Mouse (Mus musculus): ENCODE data around the gene Zfp592. TPM values are rescaled to one million over a fixed set of nuclear protein-coding genes. Genes with fewer than 3 reads are reported as not detected.

Gene Zfp592
- polyA plus RNA-seq, 2 experiments from 2014 or later: 18.8 to 19.9 TPM

DNA sequence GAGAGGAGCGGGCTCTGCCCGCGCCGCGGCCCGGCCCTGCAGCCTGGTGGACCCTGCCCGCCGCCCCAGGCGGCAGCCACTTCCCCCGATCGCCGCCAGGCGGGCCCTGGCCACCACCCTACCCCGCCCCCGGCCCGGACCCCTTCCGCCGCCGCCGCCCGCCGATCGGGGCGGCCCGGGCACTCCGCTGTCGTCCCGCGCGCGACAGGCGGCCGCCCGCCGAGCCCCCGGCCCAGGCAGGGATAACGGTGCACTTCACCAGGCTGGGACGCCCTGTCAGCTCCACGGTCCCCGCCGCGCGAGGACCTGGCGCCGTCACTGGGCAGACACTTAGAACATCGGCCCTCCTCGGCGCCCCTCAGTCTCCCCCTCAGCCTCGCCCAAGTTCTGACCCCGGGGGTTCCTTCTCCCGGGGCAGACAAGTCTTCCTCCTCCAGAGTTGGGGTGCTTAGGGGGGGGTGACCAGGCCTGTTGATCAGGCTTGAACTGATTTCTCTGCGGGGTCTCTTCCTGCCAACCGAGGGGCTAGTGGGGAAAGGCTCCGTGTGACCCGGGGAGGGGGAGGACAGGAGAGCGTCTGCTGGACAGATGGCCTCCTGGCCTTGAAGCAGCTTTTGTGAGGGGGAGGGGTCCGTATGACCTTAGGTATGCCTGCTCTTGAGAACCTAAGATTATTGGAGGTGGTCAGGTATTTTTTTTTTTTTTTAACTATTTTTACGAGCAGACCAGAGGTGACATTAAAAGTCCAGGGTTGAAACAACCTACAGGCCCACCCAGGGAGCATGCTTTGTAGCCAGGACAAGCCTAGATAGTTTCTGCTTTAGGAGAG, 567 bp downstream of the Zfp592 start:
- ATAC-seq: peak; percentile 53

GRCm38 (mm10) chr7:80994663-80995005, 1.2 kb downstream of the Zfp592 start:
- no peak for ATAC-seq

- peak; percentile 33 for ATAC-seq
Observed at GRCm38 (mm10) chr7:80995266-80996146, 2.0 kb downstream of the Zfp592 start.

DNA sequence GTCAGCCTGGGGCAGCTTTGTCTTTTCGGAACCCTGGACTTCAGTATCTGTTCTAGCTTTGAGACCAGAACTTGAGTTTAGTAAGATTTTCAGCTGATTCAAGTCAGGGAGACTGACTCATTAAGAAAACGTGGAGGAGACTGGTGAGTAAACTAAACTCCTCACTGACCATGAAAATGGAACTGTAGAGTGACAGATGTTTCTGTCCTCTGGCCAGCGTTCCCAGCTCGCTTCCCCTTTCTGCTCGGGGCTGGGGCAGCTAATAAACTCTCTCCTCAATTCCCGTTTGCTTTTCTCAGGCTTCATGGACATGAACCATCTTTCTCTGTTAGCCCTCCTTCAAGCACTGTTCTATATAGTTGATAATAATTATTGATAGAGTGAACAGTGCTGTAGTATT, 4.3 kb downstream of the Zfp592 start:
- no peak for ATAC-seq

- ATAC-seq: no peak
Observed at GRCm38 (mm10) chr7:80999536-80999935, 6.1 kb downstream of the Zfp592 start.

DNA sequence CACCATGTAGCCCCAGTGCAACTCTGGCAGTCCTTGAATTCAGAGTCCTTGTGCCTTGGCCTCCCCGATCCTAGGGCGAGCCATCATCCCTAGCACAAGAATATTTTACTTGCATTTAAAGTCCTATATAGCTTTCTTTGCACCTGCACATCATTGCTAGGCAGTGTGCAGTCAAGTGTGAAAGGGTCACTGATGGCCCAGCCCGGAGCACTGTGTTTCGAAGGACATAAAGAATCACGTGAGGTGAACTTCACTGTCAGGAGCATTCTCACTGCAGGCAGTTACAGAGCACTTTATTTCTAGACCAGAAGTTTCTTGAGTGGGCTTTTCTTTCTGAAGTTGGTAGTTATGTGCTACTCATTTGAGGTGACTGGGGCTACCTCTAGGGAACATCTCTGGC, 8.4 kb downstream of the Zfp592 start:
- no peak for ATAC-seq

- peak; percentile 48 for ATAC-seq
Observed at GRCm38 (mm10) chr7:81004556-81005079, 11.1 kb downstream of the Zfp592 start.

GRCm38 (mm10) chr7:81005969-81006368, 12.5 kb downstream of the Zfp592 start:
- no peak for ATAC-seq

DNA sequence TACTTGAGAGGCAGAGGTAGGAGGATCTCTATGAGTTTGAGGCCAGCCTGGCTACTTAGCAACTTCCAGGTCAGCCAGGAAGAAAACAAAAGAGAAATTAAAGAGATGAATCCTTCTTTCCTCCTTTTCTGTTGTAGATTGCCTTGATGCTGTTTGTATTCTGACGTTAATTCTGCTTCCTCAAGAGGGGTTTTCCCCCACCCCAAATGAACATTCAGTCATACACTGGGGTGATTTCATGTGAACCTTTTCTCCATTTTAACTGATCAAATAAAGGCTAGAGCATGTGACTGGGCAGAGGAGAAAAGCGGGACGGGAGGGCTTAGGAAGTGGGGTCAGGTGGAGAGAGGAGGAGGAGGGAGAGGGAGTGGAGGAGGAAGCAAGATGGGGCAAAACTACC, 14.8 kb downstream of the Zfp592 start:
- ATAC-seq: peak; percentile 70

GRCm38 (mm10) chr7:81011576-81011975, 18.1 kb downstream of the Zfp592 start:
- ATAC-seq: no peak

DNA sequence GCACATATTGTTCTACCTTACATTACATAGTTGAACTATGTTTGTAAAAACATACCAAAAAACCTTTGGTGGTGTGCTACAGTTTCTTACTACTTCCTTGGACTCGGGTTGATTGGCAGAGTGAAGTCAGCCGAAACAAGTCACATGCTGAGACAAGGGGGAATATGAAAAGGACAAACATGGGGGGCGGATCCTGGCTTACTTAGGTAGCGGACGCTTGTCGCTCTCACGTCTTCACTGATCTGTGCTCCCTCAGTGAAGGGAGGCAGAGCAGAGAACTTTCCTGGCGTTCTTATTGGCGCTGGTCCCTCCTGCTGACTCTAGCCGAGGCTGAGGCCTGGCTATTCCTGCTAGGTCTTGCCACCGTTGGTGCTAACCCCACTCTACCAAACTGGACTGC, 26.8 kb downstream of the Zfp592 start:
- ATAC-seq: no peak

DNA sequence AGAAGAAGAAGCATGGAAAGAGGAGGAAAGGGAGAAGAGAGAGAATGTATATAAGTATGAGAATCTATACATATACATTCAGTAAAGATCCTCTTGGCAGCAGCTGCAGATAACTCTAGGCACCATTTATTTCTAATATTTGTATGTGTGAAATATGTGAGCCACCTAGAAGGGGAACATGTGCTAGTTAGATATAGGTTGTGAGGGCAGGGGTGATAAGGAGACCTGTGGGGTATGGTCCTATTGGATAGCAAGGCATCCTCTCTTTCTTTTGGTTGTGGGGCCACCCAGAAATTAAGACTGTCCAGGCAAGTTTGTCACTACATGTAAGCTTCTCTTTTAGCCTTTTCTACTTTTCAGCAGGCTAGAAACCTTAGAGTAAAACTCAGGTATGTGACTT, 29.2 kb downstream of the Zfp592 start:
- no peak for ATAC-seq

- ATAC-seq: no peak
Observed at GRCm38 (mm10) chr7:81024118-81024517, 30.6 kb downstream of the Zfp592 start.

DNA sequence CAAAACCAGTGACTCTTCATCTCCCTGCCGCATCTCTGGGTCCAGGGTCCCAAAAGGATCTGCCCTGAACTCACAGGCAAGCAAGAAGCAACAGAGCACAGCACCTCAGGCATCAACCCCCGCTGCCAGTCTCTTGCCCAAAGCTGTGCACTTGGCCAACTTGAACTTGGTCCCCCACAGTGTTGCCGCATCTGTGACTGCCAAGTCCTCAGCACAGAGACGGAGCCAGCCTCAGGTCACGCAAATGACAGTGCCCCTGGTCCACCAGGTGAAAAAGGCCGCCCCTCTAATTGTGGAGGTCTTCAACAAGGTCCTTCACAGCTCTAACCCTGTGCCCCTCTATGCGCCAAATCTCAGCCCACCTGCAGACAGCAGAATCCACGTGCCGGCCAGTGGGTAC, 31.2 kb downstream of the Zfp592 start:
- ATAC-seq: no peak

DNA sequence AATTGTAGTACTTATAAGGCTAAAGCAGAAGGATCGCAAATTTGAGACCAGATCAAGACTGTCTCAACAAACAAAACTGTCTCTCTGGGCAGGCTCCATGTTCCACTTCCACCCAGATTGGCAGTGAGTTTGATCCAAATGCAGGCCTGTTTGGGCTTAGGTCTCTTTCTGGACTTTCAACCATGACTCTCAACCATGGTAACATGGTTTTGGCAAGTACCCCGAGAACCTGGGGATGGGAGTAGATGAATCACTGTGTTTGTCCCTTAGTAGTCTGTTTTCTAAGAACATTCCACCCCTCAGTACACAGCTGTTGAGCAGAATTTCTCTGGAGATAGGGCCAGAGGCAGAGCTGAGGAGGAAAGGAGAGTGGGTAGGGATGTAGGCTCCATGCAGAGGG, 32.3 kb downstream of the Zfp592 start:
- no peak for ATAC-seq

- ATAC-seq: no peak
Observed at GRCm38 (mm10) chr7:81039711-81040110, 46.2 kb downstream of the Zfp592 start.

DNA sequence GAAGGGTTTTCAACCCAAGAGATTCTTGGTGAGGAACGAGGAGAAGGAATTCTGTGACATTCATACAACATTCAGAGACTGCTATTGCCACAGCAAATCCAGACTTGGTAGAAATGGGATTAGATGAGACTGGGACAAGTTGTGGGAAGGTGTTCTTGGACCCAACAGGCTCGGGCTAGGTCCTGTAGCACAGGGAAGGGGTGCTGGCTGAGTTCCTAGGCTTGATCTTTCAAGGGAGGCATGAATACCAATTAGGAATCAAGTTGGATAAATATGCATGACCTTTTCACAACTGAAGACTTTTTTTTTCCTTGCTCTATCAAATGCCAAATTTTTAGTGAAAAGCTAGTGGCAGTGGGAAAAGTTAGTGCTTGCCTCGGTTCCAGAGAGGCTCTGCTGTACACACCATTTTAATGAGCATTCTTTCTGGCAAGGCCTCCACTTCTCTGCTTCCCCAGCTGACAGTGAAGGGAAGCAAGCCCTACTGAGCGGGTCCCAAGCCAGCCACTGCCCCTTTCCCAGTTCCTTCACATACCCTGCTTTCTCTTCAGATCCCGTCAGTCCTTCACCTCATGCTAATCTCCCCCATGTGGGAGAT, 49.6 kb downstream of the Zfp592 start:
- no peak for ATAC-seq

GRCm38 (mm10) chr7:81047847-81048246, 54.4 kb downstream of the Zfp592 start:
- no peak for ATAC-seq

DNA sequence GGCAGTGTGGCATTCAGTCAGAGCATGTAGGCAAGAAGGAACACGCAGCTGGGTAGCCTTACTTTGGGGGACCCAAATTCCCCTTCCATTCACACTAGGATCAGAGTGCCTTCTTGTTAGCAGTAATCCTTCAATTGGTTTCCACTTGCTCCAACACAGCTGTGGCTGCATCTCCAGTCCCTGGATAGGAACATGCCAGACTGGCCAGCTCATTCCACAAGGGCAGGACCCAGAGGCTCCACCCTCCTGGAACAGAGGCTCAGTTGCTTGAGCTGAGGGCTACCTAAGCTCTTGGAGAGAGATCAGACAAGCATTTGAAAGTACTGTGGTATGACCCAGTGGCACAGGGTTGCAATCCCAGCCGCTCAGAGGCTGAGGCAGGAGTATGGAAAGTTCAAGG, 55.0 kb downstream of the Zfp592 start:
- ATAC-seq: no peak

GRCm38 (mm10) chr7:81049966-81050365, 56.5 kb downstream of the Zfp592 start:
- no peak for ATAC-seq

DNA sequence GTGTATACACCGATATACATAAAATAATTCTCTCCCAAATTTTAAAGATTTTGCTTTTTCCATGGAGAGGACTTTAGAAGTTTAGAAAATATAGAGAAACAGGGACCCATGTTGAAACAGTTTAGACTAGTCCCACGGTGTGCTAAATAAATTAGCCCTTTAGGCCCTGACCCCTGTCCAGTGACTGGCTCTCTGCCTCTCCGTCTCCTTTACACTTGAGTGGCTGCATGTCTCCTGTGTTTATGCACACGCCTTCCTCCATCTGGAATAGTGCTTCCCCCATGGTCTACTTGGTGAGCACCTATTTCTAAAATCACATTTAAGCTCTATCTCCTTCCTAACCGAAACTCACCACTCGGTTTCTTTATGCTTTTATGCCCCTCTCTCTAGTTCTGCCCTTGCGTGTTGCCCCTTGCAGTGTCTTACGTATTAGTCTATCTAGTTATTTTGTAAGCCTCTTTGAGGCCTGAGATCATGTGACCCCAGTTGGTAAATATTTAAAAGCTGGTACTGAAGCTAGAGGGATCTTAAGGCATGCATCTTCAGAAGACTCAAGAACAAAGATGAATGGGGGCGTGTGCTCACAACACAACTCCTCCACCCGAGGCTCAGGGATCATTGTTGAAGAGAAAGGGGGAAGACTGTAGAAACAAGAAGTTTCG, 62.4 kb downstream of the Zfp592 start:
- ATAC-seq: no peak

- ATAC-seq: no peak
Observed at GRCm38 (mm10) chr7:81057471-81057870, 64.0 kb downstream of the Zfp592 start, which contains the start of gene Alpk3. Gene Alpk3, plus strand, starts transcription at chr7:81057600.
